Mouse (Mus musculus) liver, embryonic 14.5 days (tissue): ENCODE data around the gene Ptpra.

Experiments used
- CTCF ChIP-seq: IDR thresholded peaks from 2 replicates; pipeline ENCODE4 v1.5.1; 2016; ENCODE audit warnings: antibody characterized with exemption, low read depth, control low read depth
- EP300 ChIP-seq: IDR thresholded peaks from 2 replicates; pipeline ENCODE4 v1.6.1; 2016; ENCODE audit warnings: antibody characterized with exemption, low read depth

- TF ChIP-seq CTCF (no peak), EP300 (no peak)
Observed at GRCm38 (mm10) chr2:130501556-130501955, 51.5 kb downstream of the Ptpra start.
